Mouse (Mus musculus): ENCODE measurements around the gene Mylpf. TPM values are rescaled to one million over a fixed set of nuclear protein-coding genes. Genes with fewer than 3 reads are reported as not detected.
A peak's percentile ranks its signal among the peaks of the same experiment; 100 is the strongest.

Gene Mylpf
- polyA plus RNA-seq, 2 experiments, result 15.6 to 31.0 TPM

DNA sequence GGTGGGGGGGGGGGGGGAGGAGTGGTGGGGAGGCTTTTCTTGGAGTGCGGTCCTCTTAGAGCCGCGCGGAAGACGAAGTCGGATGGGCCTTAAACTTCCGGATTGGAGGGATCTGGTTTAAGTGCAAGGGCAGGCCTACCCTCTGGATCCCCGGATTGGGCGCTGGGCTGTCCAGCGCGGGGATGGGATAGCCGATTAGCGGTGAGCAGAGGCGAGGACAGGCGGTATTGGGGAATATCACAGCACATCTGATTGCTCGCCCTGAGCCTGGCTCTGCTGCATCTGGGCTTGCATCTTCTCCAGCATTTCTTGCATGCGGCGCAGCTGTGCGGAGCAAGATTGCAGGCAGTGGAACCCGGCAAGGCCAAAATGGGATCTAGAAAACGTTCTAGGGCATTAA is 5.8 kb downstream of the Mylpf start:
- H3K4me1 ChIP-seq (replicated peaks; ENCODE audit: control insufficient read depth in 2 of 2, insufficient read depth in 2 of 2, low read length in 1 of 2), result peaks cover 24 to 41% of the 10 kb centered on the region in 2 experiments
- H3K4me3 ChIP-seq (ENCODE audit: insufficient read depth in 1 of 2, low read depth in 2 of 2, low read length in 2 of 2), result no peak overlapping the region
- no peak overlapping the region for H3K4me2 ChIP-seq (ENCODE audit: low read depth)
- H3K36me3 ChIP-seq (replicated peaks; ENCODE audit: control insufficient read depth, insufficient read depth, low read depth), result no peaks in the 10 kb centered on the region
- 72% methylated on average over 21 of the region's 21 CpGs for WGBS (ENCODE audit: insufficient replicate concordance)
- no peak overlapping the region for H3K9ac ChIP-seq (replicated peaks)
- no peak for TF ChIP-seq EP300 (IDR thresholded peaks at IDR 0.05; ENCODE audit: low read depth)
- no peak for TF ChIP-seq CTCF (IDR thresholded peaks at IDR 0.05; ENCODE audit: low read depth)
- DNase-seq (ENCODE audit: low read depth in 3 of 3, low spot score in 3 of 3) (no peak), ATAC-seq (ENCODE audit: insufficient read depth) (no peak)
- no peaks in the 10 kb centered on the region for H3K27me3 ChIP-seq (ENCODE audit: control insufficient read depth, insufficient read depth, low read length)
- H3K9me3 ChIP-seq (ENCODE audit: control insufficient read depth, low read length), result no peaks in the 10 kb centered on the region
- no peak overlapping the region for H3K27ac ChIP-seq

DNA sequence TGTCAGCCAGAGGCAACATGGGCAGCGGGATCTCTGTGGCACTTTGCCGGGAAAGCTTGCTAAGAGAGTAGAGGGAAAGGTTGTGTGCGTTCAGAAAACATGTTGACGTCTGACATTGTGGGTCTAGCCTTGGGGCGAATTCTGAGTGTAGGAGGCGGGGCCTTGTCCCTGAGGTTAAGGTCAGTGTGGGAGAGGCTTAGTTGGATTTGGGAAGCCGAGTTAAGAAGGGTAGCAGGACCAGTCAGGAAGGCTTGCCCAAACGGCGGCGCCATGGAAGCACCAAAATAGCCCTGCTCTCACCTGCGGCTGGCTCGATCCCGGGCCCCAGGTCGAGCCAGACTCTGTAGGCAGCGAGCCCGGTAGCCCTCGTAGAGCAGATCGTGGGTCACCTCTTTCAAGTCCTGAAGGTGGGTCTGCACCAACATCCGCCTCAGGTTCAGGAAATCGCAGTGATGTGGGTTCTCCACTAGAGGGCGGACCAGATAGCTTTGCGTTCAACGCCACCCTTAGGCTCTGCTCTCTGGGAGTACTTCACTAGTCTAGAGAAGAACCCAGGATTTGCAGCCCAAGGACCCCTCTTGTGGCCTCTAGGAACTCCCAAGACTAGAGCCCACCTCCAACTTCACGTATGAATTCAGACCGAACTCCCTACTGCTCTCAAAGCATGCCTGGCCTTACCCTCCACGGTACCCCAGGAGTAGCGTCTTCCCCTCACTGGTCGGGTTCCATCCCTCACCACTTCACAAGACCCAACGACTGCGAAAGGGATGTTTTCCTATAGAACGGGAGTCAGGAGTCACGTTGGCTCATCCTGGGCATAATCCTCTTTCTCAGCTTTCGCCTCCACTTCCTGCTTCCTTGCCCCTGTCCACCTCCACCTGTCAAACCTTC is 6.5 kb downstream of the Mylpf start:
- no peaks in the 10 kb centered on the region for H3K36me3 ChIP-seq (replicated peaks; ENCODE audit: control insufficient read depth, insufficient read depth, low read depth)
- peaks cover 22 to 36% of the 10 kb centered on the region in 2 experiments for H3K4me1 ChIP-seq (replicated peaks; ENCODE audit: control insufficient read depth in 2 of 2, insufficient read depth in 2 of 2, low read length in 1 of 2)
- H3K9ac ChIP-seq (replicated peaks), result no peak overlapping the region
- no peaks in the 10 kb centered on the region for H3K27me3 ChIP-seq (ENCODE audit: control insufficient read depth, insufficient read depth, low read length)
- H3K4me2 ChIP-seq (ENCODE audit: low read depth), result peak overlapping the region; percentile 41
- DNase-seq (ENCODE audit: low read depth in 3 of 3, low spot score in 3 of 3), result peak in 2 of 3 experiments; percentile 55 to 67
- 28% methylated on average over 33 of the region's 33 CpGs for WGBS (ENCODE audit: insufficient replicate concordance)
- no peaks in the 10 kb centered on the region for H3K9me3 ChIP-seq (ENCODE audit: control insufficient read depth, low read length)
- ATAC-seq (ENCODE audit: insufficient read depth), result peak; percentile 34; the same call in 1 of the 2 replicates
- TF ChIP-seq EP300 (IDR thresholded peaks at IDR 0.05; ENCODE audit: low read depth), result no peak
- TF ChIP-seq CTCF (IDR thresholded peaks at IDR 0.05; ENCODE audit: low read depth), result peak; percentile 96
- H3K4me3 ChIP-seq (ENCODE audit: insufficient read depth in 1 of 2, low read depth in 2 of 2, low read length in 2 of 2), result peak overlapping the region; percentile 7 to 27; a peak in 2 of 4 replicates
- H3K27ac ChIP-seq, result no peak overlapping the region

DNA sequence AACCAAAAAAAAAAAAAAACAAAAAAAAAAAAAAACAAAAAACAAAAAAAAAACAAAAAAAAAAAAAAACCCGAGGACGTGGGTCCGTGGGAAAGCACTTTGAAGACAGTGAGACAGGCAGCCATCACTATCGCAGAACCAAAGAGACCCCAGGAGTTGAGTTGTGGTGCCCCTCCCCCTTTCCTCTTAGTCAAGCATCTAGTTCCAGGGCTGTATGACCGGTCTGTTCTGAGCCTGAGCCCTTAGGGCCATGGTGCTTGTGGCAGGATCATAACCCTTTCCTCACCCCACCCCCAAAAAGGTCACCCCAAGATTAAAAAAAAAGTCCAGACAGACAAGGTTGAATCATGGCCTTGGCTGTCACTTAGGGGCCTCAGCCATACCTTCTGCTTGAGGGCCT is 7.6 kb downstream of the Mylpf start:
- Histone ChIP-seq H3K9me3 (ENCODE audit: control insufficient read depth, low read length) (no peaks in the 10 kb centered on the region), H3K4me3 (ENCODE audit: insufficient read depth in 1 of 2, low read depth in 2 of 2, low read length in 2 of 2) (no peak overlapping the region), H3K9ac (replicated peaks) (no peak overlapping the region), H3K36me3 (replicated peaks; ENCODE audit: control insufficient read depth, insufficient read depth, low read depth) (no peaks in the 10 kb centered on the region), H3K27me3 (ENCODE audit: control insufficient read depth, insufficient read depth, low read length) (no peaks in the 10 kb centered on the region), H3K4me1 (replicated peaks; ENCODE audit: control insufficient read depth in 2 of 2, insufficient read depth in 2 of 2, low read length in 1 of 2) (peaks cover 22 to 36% of the 10 kb centered on the region in 2 experiments), H3K4me2 (ENCODE audit: low read depth) (no peak overlapping the region), H3K27ac (no peak overlapping the region)
- no peak for TF ChIP-seq EP300 (IDR thresholded peaks at IDR 0.05; ENCODE audit: low read depth)
- TF ChIP-seq CTCF (IDR thresholded peaks at IDR 0.05; ENCODE audit: low read depth), result no peak
- ATAC-seq (ENCODE audit: insufficient read depth) (no peak), DNase-seq (ENCODE audit: low read depth in 3 of 3, low spot score in 3 of 3) (no peak)
- WGBS (ENCODE audit: insufficient replicate concordance), result 76% methylated on average over 5 of the region's 5 CpGs

DNA sequence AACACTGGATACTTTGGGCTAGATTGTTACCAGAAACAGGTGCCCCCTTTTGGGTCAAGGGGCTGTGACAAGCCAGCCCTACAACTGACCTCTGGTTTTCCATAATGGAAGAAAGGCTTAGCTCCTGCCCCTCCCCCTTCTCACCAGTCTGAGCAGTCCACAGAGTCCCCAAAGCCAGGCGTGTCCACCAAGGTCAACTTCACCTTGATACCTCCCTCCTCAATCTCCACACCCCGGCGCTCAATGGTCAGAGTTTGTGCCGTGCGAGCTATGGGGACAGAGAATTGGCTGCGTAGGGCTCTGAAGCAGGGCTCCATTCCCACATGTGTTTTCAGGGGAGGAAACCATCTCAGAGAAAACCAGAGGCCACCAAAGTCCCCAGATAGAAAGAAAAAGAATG is 8.8 kb downstream of the Mylpf start:
- no peaks in the 10 kb centered on the region for H3K36me3 ChIP-seq (replicated peaks; ENCODE audit: control insufficient read depth, insufficient read depth, low read depth)
- H3K9me3 ChIP-seq (ENCODE audit: control insufficient read depth, low read length), result no peaks in the 10 kb centered on the region
- no peak for DNase-seq (ENCODE audit: low read depth in 3 of 3, low spot score in 3 of 3)
- no peak for ATAC-seq (ENCODE audit: insufficient read depth)
- H3K4me2 ChIP-seq (ENCODE audit: low read depth), result peak overlapping the region; percentile 49
- H3K27me3 ChIP-seq (ENCODE audit: control insufficient read depth, insufficient read depth, low read length), result no peaks in the 10 kb centered on the region
- 64% methylated on average over 6 of the region's 6 CpGs for WGBS (ENCODE audit: insufficient replicate concordance)
- peak overlapping the region; percentile 2 to 12; a peak in 3 of 4 replicates for H3K4me3 ChIP-seq (ENCODE audit: insufficient read depth in 1 of 2, low read depth in 2 of 2, low read length in 2 of 2)
- H3K9ac ChIP-seq (replicated peaks), result peak overlapping the region; percentile 0
- TF ChIP-seq CTCF (IDR thresholded peaks at IDR 0.05; ENCODE audit: low read depth) (no peak), EP300 (IDR thresholded peaks at IDR 0.05; ENCODE audit: low read depth) (no peak)
- peaks cover 23 to 36% of the 10 kb centered on the region in 2 experiments for H3K4me1 ChIP-seq (replicated peaks; ENCODE audit: control insufficient read depth in 2 of 2, insufficient read depth in 2 of 2, low read length in 1 of 2)
- H3K27ac ChIP-seq, result peak overlapping the region; percentile 91

DNA sequence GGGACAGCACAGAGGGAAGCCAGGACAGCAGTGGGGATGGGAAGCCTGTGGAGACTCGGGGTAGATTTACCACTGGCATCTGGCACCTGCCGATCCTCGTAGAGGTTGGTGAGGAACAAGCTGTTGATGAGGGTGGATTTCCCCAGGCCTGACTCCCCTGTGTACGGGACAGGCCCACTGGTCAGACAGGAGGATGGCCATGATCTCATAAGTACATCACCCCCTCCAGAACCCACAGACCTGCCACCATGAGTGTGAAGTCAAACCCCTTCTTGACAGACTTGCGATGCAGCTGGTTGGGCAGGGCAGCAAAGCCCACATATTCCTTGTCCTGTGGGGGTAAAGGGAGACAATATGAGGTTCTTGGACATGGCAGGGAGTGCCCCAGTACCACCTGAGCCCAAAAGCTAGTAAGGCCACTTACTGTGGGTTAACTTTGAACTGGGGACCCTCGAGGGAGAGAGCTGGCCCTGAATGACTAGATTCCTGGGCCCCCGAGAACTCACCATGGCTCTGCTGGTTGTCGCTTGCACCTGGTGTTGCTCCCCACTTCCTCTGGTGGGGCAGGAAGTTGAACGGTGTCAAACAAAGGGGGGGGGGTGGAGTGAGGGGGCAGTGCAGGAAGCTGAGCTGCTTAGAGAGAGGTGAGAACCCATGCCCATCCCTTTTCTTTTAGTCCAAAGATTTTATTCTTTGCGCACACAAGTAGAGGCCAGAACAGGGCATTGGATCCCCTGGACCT is 9.4 kb downstream of the Mylpf start:
- H3K4me2 ChIP-seq (ENCODE audit: low read depth), result peak overlapping the region; percentile 49
- peak overlapping the region; percentile 91 for H3K27ac ChIP-seq
- TF ChIP-seq CTCF (IDR thresholded peaks at IDR 0.05; ENCODE audit: low read depth) (no peak), EP300 (IDR thresholded peaks at IDR 0.05; ENCODE audit: low read depth) (no peak)
- no peaks in the 10 kb centered on the region for H3K9me3 ChIP-seq (ENCODE audit: control insufficient read depth, low read length)
- peak overlapping the region; percentile 61 for H3K9ac ChIP-seq (replicated peaks)
- ATAC-seq (ENCODE audit: insufficient read depth), result peak; percentile 12; the same call in 1 of the 2 replicates
- no peak for DNase-seq (ENCODE audit: low read depth in 3 of 3, low spot score in 3 of 3)
- 30% methylated on average over 10 of the region's 10 CpGs for whole genome bisulfite sequencing (ENCODE audit: insufficient replicate concordance)
- H3K4me1 ChIP-seq (replicated peaks; ENCODE audit: control insufficient read depth in 2 of 2, insufficient read depth in 2 of 2, low read length in 1 of 2), result peaks cover 29 to 41% of the 10 kb centered on the region in 2 experiments
- peak overlapping the region; percentile 1 to 12; a peak in 2 of 4 replicates for H3K4me3 ChIP-seq (ENCODE audit: insufficient read depth in 1 of 2, low read depth in 2 of 2, low read length in 2 of 2)
- no peaks in the 10 kb centered on the region for H3K27me3 ChIP-seq (ENCODE audit: control insufficient read depth, insufficient read depth, low read length)
- H3K36me3 ChIP-seq (replicated peaks; ENCODE audit: control insufficient read depth, insufficient read depth, low read depth), result no peaks in the 10 kb centered on the region
